Mouse (Mus musculus) testis, adult 2 months (tissue): ENCODE measurements at regions not wholly inside any gene's neighbourhood (a gene's known extent, or its start where the extent isn't known, plus 50 kb on each side); places are given as distances from the start of the nearest gene placed in this dataset.

Experiments used
- CTCF ChIP-seq: fragments of 200-500 bp; IDR thresholded peaks from 2 replicates; pipeline ENCODE4 v1.5.1; 2012; ENCODE audit warnings: low read depth, mild to moderate bottlenecking, inconsistent platforms, low read length, moderate library complexity; ENCODE audit not compliant: control insufficient read depth, insufficient read depth, insufficient replicate concordance
- POLR2A ChIP-seq: fragments of 200-500 bp; IDR thresholded peaks from 2 replicates; pipeline ENCODE4 v1.6.1; 2012; ENCODE audit warnings: low read depth, mild to moderate bottlenecking, inconsistent platforms, low read length, moderate library complexity; ENCODE audit not compliant: control insufficient read depth

GRCm38 (mm10) chr13:82066674-82067270 lies 283.9 kb downstream of the Cetn3 start:
- no peak for TF ChIP-seq POLR2A
- no peak for TF ChIP-seq CTCF
